Mouse (Mus musculus) hindbrain, postnatal 0 days (tissue): ENCODE data around the gene Ccnl2. TPM values are rescaled to one million over a fixed set of nuclear protein-coding genes. Genes with fewer than 3 reads are reported as not detected.
A peak's percentile ranks its signal among the peaks of the same experiment; 100 is the strongest.

Source experiments
- ATAC-seq: fragments of 200-750 bp; cut with Nextera tagmentation; 2 replicates; pipeline ENCODE4 v1.8.0; 2017; ENCODE audit warnings: mild to moderate bottlenecking, moderate TSS enrichment, moderate library complexity
- DNase-seq: peaks from one replicate; pipeline ENCODE4 v3.0.0-alpha.2; 2015; ENCODE audit warnings: low spot score
- H3K27ac ChIP-seq: fragments of 300-500 bp; sonication (generic); 2 replicates; pipeline ENCODE4 v1.5.1; 2014; ENCODE audit warnings: mild to moderate bottlenecking
- H3K27me3 ChIP-seq: fragments of 300-500 bp; sonication (generic); 2 replicates; pipeline ENCODE4 v1.6.1; 2014; ENCODE audit warnings: low read length, mixed read lengths; ENCODE audit not compliant: insufficient read depth
- H3K36me3 ChIP-seq: fragments of 300-500 bp; sonication (generic); 2 replicates; pipeline ENCODE4 v1.6.1; 2014; ENCODE audit warnings: low read length, mixed read lengths; ENCODE audit not compliant: insufficient read depth
- H3K4me1 ChIP-seq: fragments of 300-500 bp; sonication (generic); 2 replicates; pipeline ENCODE4 v1.6.1; 2014; ENCODE audit warnings: antibody characterized with exemption, low read length, mixed read lengths; ENCODE audit not compliant: insufficient read depth
- H3K4me2 ChIP-seq: fragments of 300-500 bp; sonication (generic); 2 replicates; pipeline ENCODE4 v1.6.1; 2014; ENCODE audit warnings: low read depth, mild to moderate bottlenecking, low read length, moderate library complexity, mixed read lengths
- H3K4me3 ChIP-seq: fragments of 300-500 bp; sonication (generic); 2 replicates; pipeline ENCODE4 v1.5.1; 2014; ENCODE audit warnings: low read length
- H3K9ac ChIP-seq: fragments of 300-500 bp; sonication (generic); replicated peaks from 2 replicates; pipeline ENCODE4 v1.6.1; 2014; ENCODE audit warnings: mild to moderate bottlenecking, low read length, moderate library complexity, mixed read lengths
- H3K9me3 ChIP-seq: fragments of 300-500 bp; sonication (generic); 2 replicates; pipeline ENCODE4 v1.6.1; 2016; ENCODE audit warnings: low read length, mixed read lengths
- CTCF ChIP-seq: IDR thresholded peaks from 2 replicates; pipeline ENCODE4 v1.5.1; 2016; ENCODE audit warnings: antibody characterized with exemption, control low read depth, low read depth
- WGBS: fragments of 180-500 bp; shearing (Covaris S2); extraction: QIAGEN DNeasy Blood & Tissue Kit; methylation state at CpG from one replicate; pipeline ENCODE4 v1.1.7; 2014; 5-methylcytosine and 5-hydroxymethylcytosine counted together
- polyA plus RNA-seq: library from polyadenylated mRNA; unstranded; fragments of >200 nt; fragmentation: Nextera tagmentation; extraction: Ambion mirVana; gene quantifications from 2 replicates; pipeline ENCODE4 v1.2.1, GENCODE M21; 2015
- total RNA-seq: library from RNA; depleted of rRNA; stranded (reverse); fragments of >200 nt; gene quantifications from 2 replicates; pipeline ENCODE4 v1.2.3, GENCODE M21; 2014

The Ccnl2 gene
- total and polyA plus RNA-seq, 2 experiments from 2014 or later = 80.2 to 82.6 TPM

GRCm38 (mm10) chr4:155849792-155850451, 37.6 kb downstream of the Ccnl2 start:
- Histone ChIP-seq H3K4me3 (no peak overlapping the region), H3K27me3 (no peaks in the 10 kb centered on the region), H3K9me3 (no peaks in the 10 kb centered on the region), H3K36me3 (peaks cover 9% of the 10 kb centered on the region), H3K9ac (no peak overlapping the region), H3K4me1 (peaks cover 35% of the 10 kb centered on the region), H3K27ac (no peak overlapping the region), H3K4me2 (0 out of 2 replicates have a peak overlapping the region, but pooled peaks have one; percentile 68)
- TF ChIP-seq CTCF = no peak
- DNase-seq = no peak
- no peak for ATAC-seq
- 84% methylated on average over 3 of the region's 3 CpGs for WGBS

- no peaks in the 10 kb centered on the region for H3K27me3 ChIP-seq
- no peak for ATAC-seq
- 95% methylated on average over 3 of the region's 3 CpGs for WGBS
- DNase-seq = no peak
- H3K27ac ChIP-seq = no peak overlapping the region
- H3K9me3 ChIP-seq = no peaks in the 10 kb centered on the region
- no peak for TF ChIP-seq CTCF
- H3K4me3 ChIP-seq = no peak overlapping the region
- peaks cover 23% of the 10 kb centered on the region for H3K36me3 ChIP-seq
- H3K9ac ChIP-seq = no peak overlapping the region
- peaks cover 33% of the 10 kb centered on the region for H3K4me1 ChIP-seq
- H3K4me2 ChIP-seq = no peak overlapping the region
These were observed 39.1 kb downstream of the Ccnl2 start for GRCm38 (mm10) chr4:155851368-155851767.

- no peak overlapping the region for H3K27ac ChIP-seq
- H3K4me3 ChIP-seq = no peak overlapping the region
- H3K4me1 ChIP-seq = peaks cover 27% of the 10 kb centered on the region
- DNase-seq (no peak), ATAC-seq (no peak)
- no peaks in the 10 kb centered on the region for H3K27me3 ChIP-seq
- no peaks in the 10 kb centered on the region for H3K9me3 ChIP-seq
- H3K4me2 ChIP-seq = no peak overlapping the region
- TF ChIP-seq CTCF = no peak
- WGBS = 52% methylated on average over 2 of the region's 2 CpGs
- H3K36me3 ChIP-seq = peaks cover 29% of the 10 kb centered on the region
- no peak overlapping the region for H3K9ac ChIP-seq
These were observed 39.7 kb downstream of the Ccnl2 start for GRCm38 (mm10) chr4:155851951-155852411.

GRCm38 (mm10) chr4:155853421-155853820, 41.1 kb downstream of the Ccnl2 start:
- Histone ChIP-seq H3K4me3 (no peak overlapping the region), H3K9ac (no peak overlapping the region), H3K27me3 (no peaks in the 10 kb centered on the region), H3K9me3 (no peaks in the 10 kb centered on the region), H3K36me3 (peaks cover 38% of the 10 kb centered on the region), H3K27ac (no peak overlapping the region), H3K4me2 (no peak overlapping the region), H3K4me1 (peaks cover 23% of the 10 kb centered on the region)
- 89% methylated on average over 9 of the region's 9 CpGs for WGBS
- no peak for TF ChIP-seq CTCF
- no peak for DNase-seq
- no peak for ATAC-seq

- Histone ChIP-seq H3K4me3 (no peak overlapping the region), H3K9me3 (no peaks in the 10 kb centered on the region), H3K27ac (no peak overlapping the region), H3K9ac (no peak overlapping the region), H3K4me2 (no peak overlapping the region), H3K36me3 (peaks cover 49% of the 10 kb centered on the region), H3K27me3 (no peaks in the 10 kb centered on the region), H3K4me1 (peaks cover 7% of the 10 kb centered on the region; the same call in 1 of the 2 replicates)
- WGBS = 94% methylated on average over 12 of the region's 12 CpGs
- DNase-seq (no peak), ATAC-seq (no peak)
- TF ChIP-seq CTCF = no peak
These were observed 42.7 kb downstream of the Ccnl2 start for GRCm38 (mm10) chr4:155854991-155855390.

- Histone ChIP-seq H3K4me2 (no peak overlapping the region), H3K9ac (no peak overlapping the region), H3K27me3 (no peaks in the 10 kb centered on the region), H3K4me1 (no peaks in the 10 kb centered on the region), H3K9me3 (no peaks in the 10 kb centered on the region), H3K36me3 (peaks cover 52% of the 10 kb centered on the region), H3K4me3 (no peak overlapping the region), H3K27ac (no peak overlapping the region)
- DNase-seq = no peak
- no peak for TF ChIP-seq CTCF
- 92% methylated on average over 12 of the region's 12 CpGs for WGBS
- no peak for ATAC-seq
These were observed 43.8 kb downstream of the Ccnl2 start for GRCm38 (mm10) chr4:155856071-155856470.

GRCm38 (mm10) chr4:155856881-155857280, 44.6 kb downstream of the Ccnl2 start:
- Histone ChIP-seq H3K4me3 (no peak overlapping the region), H3K27ac (no peak overlapping the region), H3K4me2 (no peak overlapping the region), H3K36me3 (peaks cover 55% of the 10 kb centered on the region), H3K9ac (no peak overlapping the region), H3K27me3 (no peaks in the 10 kb centered on the region), H3K9me3 (no peaks in the 10 kb centered on the region), H3K4me1 (no peaks in the 10 kb centered on the region)
- ATAC-seq = no peak
- no peak for DNase-seq
- no peak for TF ChIP-seq CTCF
- 73% methylated on average over 3 of the region's 3 CpGs for WGBS
